Mouse (Mus musculus) heart, embryonic 13.5 days (tissue): ENCODE results near the gene Polr1e. TPM values are rescaled to one million over a fixed set of nuclear protein-coding genes. Genes with fewer than 3 reads are reported as not detected.
"Not testable (repeated sequence)": the region's sequence is repeated elsewhere in the genome, so short reads cannot be mapped to it uniquely, and the experiment has no call there.

Source experiments
- ATAC-seq: fragments of 200-750 bp; cut with Nextera tagmentation; 2 replicates; pipeline ENCODE4 v1.8.0; 2017; ENCODE audit warnings: moderate TSS enrichment; ENCODE audit not compliant: insufficient number of reproducible peaks, low FRiP score, low TSS enrichment; ENCODE audit errors: extremely low read depth
- H3K27ac ChIP-seq: fragments of 300-500 bp; sonication (generic); replicated peaks from 2 replicates; pipeline ENCODE4 v1.5.1; 2015; ENCODE audit warnings: moderate library complexity, mild to moderate bottlenecking, inconsistent platforms
- H3K27me3 ChIP-seq: fragments of 300-500 bp; sonication (generic); replicated peaks from 2 replicates; pipeline ENCODE4 v1.6.1; 2015; ENCODE audit warnings: mild to moderate bottlenecking, inconsistent platforms
- H3K36me3 ChIP-seq: fragments of 300-500 bp; sonication (generic); 2 replicates; pipeline ENCODE4 v1.6.1; 2015; ENCODE audit warnings: mild to moderate bottlenecking, inconsistent platforms
- H3K4me1 ChIP-seq: fragments of 300-500 bp; sonication (generic); 2 replicates; pipeline ENCODE4 v1.6.1; 2015; ENCODE audit warnings: inconsistent platforms
- H3K4me2 ChIP-seq: fragments of 300-500 bp; sonication (generic); 2 replicates; pipeline ENCODE4 v1.6.1; 2015; ENCODE audit warnings: inconsistent platforms, mild to moderate bottlenecking, moderate library complexity
- H3K4me3 ChIP-seq: fragments of 300-500 bp; sonication (generic); 2 replicates; pipeline ENCODE4 v1.5.1; 2015; ENCODE audit warnings: moderate library complexity, mild to moderate bottlenecking, inconsistent platforms
- H3K9ac ChIP-seq: fragments of 300-500 bp; sonication (generic); 2 replicates; pipeline ENCODE4 v1.6.1; 2015; ENCODE audit warnings: inconsistent platforms, mild to moderate bottlenecking, moderate library complexity
- H3K9me3 ChIP-seq: fragments of 300-500 bp; sonication (generic); 2 replicates; pipeline ENCODE4 v1.6.1; 2016; ENCODE audit warnings: inconsistent platforms
- WGBS: fragments of 180-500 bp; shearing (Covaris S2); methylation state at CpG from one replicate; pipeline ENCODE4 v1.1.7; 2015; ENCODE audit warnings: mixed read lengths; 5-methylcytosine and 5-hydroxymethylcytosine counted together
- polyA plus RNA-seq: library from polyadenylated mRNA; unstranded; fragments of >200 nt; fragmentation: Nextera tagmentation; extraction: Ambion mirVana; gene quantifications from 2 replicates; pipeline ENCODE4 v1.2.1, GENCODE M21; 2015

Gene Polr1e
- polyA plus RNA-seq, 1 experiment from 2014 or later, result 60.3 TPM

DNA sequence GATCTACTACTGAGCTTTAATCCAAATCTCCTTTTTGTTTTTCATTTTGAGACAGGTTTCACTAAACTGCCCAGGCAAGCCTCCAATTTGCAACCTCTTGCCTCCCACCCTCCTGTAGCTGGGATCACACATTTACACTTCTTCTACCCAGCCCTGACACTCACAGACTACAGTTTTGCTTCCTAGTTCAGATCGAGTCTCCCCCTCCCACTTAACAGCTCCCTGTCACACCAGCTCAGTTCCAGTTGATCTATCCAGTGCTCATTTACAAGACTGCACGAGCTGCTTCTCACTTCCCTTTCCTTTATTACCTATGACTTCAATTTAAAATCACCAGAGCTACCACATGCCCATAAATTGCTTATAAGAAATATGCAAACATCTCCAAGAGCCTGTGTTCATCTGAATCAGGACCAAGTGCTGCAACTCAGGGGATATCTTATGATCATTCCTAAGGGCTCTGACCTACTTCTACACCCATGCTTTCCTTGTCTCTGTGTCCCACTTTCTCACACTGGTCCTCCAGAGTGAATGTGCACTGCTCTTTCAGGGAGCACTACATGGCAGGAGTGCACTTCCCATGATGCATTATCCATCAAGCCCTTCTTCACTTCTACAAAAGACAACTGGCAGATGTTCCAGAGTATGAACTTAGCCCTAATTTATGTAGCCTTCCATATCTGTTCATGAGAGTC, 47.8 kb downstream of the Polr1e start:
- no peaks in the 10 kb centered on the region for H3K9me3 ChIP-seq

DNA sequence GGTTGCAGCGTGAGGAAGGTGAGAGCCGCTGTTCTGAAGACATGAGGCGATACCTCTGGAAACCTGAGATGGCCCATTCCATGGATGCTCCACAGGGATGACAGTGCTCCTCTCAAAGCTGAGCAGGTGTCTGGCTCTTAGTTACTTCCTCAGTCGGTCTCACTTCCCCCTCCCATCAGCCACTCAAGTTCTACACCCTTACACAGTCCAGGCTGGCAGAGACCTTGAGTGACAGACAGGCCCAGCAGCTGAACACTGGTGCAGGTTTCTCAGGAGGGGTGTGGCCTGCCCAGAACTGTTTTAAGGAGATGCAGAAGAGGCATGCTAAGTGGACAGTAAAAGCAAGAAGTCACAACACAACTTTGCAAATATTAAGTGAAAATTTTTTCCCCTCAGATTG, 49.4 kb downstream of the Polr1e start:
- no peak overlapping the region for H3K4me3 ChIP-seq
- 75% methylated on average over 4 of the region's 4 CpGs for WGBS
- no peak for ATAC-seq
- H3K4me1 ChIP-seq, result peaks cover 22% of the 10 kb centered on the region
- no peak overlapping the region for H3K27ac ChIP-seq
- no peak overlapping the region for H3K4me2 ChIP-seq
- peaks cover 10% of the 10 kb centered on the region; the same call in 1 of the 2 replicates for H3K36me3 ChIP-seq
- H3K9me3 ChIP-seq, result no peaks in the 10 kb centered on the region
- H3K9ac ChIP-seq, result no peak overlapping the region
- H3K27me3 ChIP-seq, result no peaks in the 10 kb centered on the region

More for the DNA sequence above, 47.8 kb downstream of the Polr1e start:
- ATAC-seq, result no peak
- no peak overlapping the region for H3K27ac ChIP-seq
- H3K4me1 ChIP-seq, result peaks cover 18% of the 10 kb centered on the region
- no peak overlapping the region for H3K4me3 ChIP-seq
- no peak overlapping the region for H3K4me2 ChIP-seq
- no peaks in the 10 kb centered on the region for H3K27me3 ChIP-seq
- 32% methylated on average over 2 of the region's 2 CpGs for whole genome bisulfite sequencing
- H3K36me3 ChIP-seq, result peaks cover 14% of the 10 kb centered on the region
- H3K9ac ChIP-seq, result no peak overlapping the region

DNA sequence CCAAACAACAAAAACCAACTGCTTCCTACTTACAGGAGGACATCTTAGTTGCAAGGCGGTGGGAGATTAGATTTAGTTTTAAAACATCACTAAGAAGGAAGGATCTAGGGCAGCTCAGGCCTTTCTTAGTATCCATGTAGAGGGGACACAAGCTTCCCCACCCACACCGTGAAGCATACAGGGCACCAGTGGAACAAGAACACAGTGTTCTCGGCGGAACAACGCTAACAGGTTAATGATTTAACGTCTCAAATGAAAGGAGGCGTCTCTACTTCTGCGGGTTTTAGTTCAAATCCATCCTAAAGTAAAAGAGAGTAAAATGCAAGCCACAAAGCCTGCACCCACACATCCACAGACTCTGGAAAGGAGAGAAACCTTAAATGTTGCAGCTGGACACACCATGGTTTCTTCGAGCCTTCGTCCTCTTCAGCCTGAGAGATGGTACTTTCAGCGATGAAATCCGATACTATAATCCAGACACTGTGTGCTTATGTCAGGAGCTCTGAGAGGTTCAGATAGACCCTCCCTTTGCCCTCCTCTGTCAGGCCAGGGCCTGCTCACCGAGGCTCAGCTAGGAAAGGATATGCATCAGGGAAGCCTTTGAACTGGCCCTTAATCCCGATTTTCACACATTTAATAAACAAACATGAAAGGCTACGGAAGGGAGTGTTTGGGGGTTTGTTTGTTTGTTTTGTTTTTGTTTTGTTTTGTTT, 54.0 kb downstream of the Polr1e start:
- peaks cover 29% of the 10 kb centered on the region for H3K4me1 ChIP-seq
- H3K27ac ChIP-seq, result no peak overlapping the region
- no peak overlapping the region for H3K9ac ChIP-seq
- H3K4me3 ChIP-seq, result no peak overlapping the region
- H3K9me3 ChIP-seq, result no peaks in the 10 kb centered on the region
- H3K4me2 ChIP-seq, result no peak overlapping the region
- H3K27me3 ChIP-seq, result no peaks in the 10 kb centered on the region
- 69% methylated on average over 15 of the region's 15 CpGs for WGBS
- peaks cover 10% of the 10 kb centered on the region; the same call in 1 of the 2 replicates for H3K36me3 ChIP-seq
- no peak for ATAC-seq

DNA sequence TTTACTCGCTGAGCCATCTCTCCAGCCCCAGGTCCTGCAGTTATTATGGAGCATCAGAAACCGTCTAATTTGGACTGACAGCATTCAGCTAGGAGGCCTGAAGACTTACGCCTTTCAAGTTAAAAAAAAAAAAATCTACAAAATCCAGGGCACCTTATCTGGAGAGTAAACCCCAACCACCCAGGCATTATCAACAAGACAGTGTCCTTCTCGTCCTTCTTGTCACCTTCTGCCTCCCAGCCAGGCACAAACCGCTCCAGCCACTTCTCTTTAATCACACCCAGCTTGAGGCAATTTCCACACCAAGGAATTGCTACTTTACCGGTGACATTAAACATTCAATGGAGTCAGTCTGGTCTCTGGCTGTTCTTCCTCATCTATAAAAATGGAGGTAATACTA, 55.2 kb downstream of the Polr1e start:
- H3K9me3 ChIP-seq, result no peaks in the 10 kb centered on the region
- H3K4me2 ChIP-seq, result no peak overlapping the region
- no peak overlapping the region for H3K27ac ChIP-seq
- no peak overlapping the region for H3K4me3 ChIP-seq
- peaks cover 26% of the 10 kb centered on the region for H3K4me1 ChIP-seq
- peaks cover 15% of the 10 kb centered on the region for H3K36me3 ChIP-seq
- 49% methylated on average over 6 of the region's 6 CpGs for WGBS
- H3K27me3 ChIP-seq, result no peaks in the 10 kb centered on the region
- no peak overlapping the region for H3K9ac ChIP-seq
- ATAC-seq, result no peak

GRCm38 (mm10) chr4:45081041-45081440, 62.7 kb downstream of the Polr1e start:
- ATAC-seq, result not testable (repeated sequence)

GRCm38 (mm10) chr4:45082951-45083350, 64.6 kb downstream of the Polr1e start:
- H3K36me3 ChIP-seq, result peaks cover 14% of the 10 kb centered on the region
- WGBS, result 68% methylated on average over 9 of the region's 9 CpGs
- peak overlapping the region; percentile 95 for H3K4me3 ChIP-seq
- no peak for ATAC-seq
- no peaks in the 10 kb centered on the region for H3K9me3 ChIP-seq
- H3K27me3 ChIP-seq, result no peaks in the 10 kb centered on the region
- H3K9ac ChIP-seq, result peak overlapping the region; percentile 99
- H3K4me1 ChIP-seq, result peaks cover 23% of the 10 kb centered on the region
- peak overlapping the region; percentile 79 for H3K4me2 ChIP-seq
- peak overlapping the region; percentile 61 for H3K27ac ChIP-seq

More at GRCm38 (mm10) chr4:45081041-45081440, 62.7 kb downstream of the Polr1e start:
- Histone ChIP-seq H3K4me1 (peaks cover 23% of the 10 kb centered on the region), H3K36me3 (peaks cover 17% of the 10 kb centered on the region)
- H3K9me3 ChIP-seq, H3K9ac ChIP-seq, H3K4me3 ChIP-seq, H3K27ac ChIP-seq, H3K27me3 ChIP-seq, H3K4me2 ChIP-seq: not testable (repeated sequence)
- WGBS, result 85% methylated on average over 4 of the region's 4 CpGs

GRCm38 (mm10) chr4:45083487-45083886, 65.1 kb downstream of the Polr1e start:
- Histone ChIP-seq H3K4me3 (peak overlapping the region; percentile 95), H3K9ac (peak overlapping the region; percentile 99), H3K4me2 (peak overlapping the region; percentile 79), H3K9me3 (no peaks in the 10 kb centered on the region), H3K27me3 (no peaks in the 10 kb centered on the region), H3K36me3 (peaks cover 11% of the 10 kb centered on the region), H3K4me1 (peaks cover 23% of the 10 kb centered on the region), H3K27ac (peak overlapping the region; percentile 61)
- no peak for ATAC-seq
- WGBS, result 5% methylated on average over 8 of the region's 8 CpGs

DNA sequence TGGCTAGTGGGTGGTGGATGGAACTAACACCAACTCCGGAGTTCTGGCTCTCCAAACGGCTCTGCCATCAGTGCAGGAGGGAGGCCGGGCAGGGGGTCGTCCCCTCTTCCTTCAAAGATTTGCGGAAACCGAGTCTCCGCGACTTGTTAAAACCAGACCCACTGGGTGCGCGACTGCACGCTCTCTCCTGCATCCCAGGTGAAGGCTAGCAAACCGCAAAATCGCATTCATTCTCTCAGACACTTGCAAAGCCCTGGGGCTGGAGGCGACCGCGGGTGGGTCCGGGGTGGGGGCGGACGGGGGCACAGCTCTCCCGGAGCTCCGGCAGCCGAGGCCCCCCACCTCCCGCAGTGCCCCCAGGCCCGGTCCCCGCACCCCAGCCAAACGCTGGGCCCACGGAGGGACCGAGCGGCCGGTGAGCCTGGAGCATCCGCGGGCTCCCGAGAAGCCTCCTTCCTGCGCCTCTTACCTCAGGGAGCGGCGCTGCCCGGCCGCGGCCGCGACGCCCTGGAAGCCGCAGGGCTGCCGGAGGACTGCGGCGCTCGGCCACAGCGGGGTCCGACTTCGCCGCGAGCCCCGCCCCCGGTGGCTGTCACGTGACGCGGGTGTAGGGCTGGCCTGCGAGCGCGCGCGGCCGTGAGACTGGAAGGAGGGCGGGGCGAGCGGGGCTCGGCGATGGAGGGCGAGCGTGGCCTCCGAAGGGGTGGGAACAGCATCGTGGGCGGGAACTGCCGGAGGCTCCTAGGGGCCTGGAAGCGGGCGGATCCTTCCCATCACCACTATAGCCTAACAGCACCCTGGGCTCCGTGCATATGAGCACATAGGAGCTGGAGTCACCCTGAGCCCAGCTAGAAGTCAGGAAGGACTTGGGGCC, 65.9 kb downstream of the Polr1e start, which contains the start of gene Fbxo10:
Gene Fbxo10 (minus strand): TSS at position 584 of the 874 bp plus-strand sequence.
- Histone ChIP-seq H3K4me1 (peaks cover 23% of the 10 kb centered on the region), H3K36me3 (peaks cover 3% of the 10 kb centered on the region; the same call in 1 of the 2 replicates), H3K4me2 (peak within 1 kb of the TSS; percentile 79), H3K4me3 (peak within 1 kb of the TSS; percentile 95), H3K9me3 (no peaks in the 10 kb centered on the region), H3K27me3 (no peaks in the 10 kb centered on the region), H3K9ac (peak within 1 kb of the TSS; percentile 99), H3K27ac (peak within 1 kb of the TSS; percentile 91)
- whole genome bisulfite sequencing, result under 1% methylated on average over 60 of the region's 77 CpGs
- ATAC-seq, result peak; percentile 96

GRCm38 (mm10) chr4:45084895-45085290, 66.5 kb downstream of the Polr1e start:
- Histone ChIP-seq H3K27me3 (no peaks in the 10 kb centered on the region), H3K36me3 (no peaks in the 10 kb centered on the region), H3K4me2 (peak overlapping the region; percentile 79), H3K9me3 (no peaks in the 10 kb centered on the region), H3K27ac (peak overlapping the region; percentile 66), H3K4me3 (peak overlapping the region; percentile 95), H3K4me1 (peaks cover 23% of the 10 kb centered on the region), H3K9ac (peak overlapping the region; percentile 99)
- WGBS, result 43% methylated on average over 8 of the region's 8 CpGs
- ATAC-seq, result no peak
